Mouse (Mus musculus): ENCODE results near the gene Hist1h2ad.
"Not testable (repeated sequence)": the region's sequence is repeated elsewhere in the genome, so short reads cannot be mapped to it uniquely, and the experiment has no call there.

The Hist1h2ad gene

GRCm38 (mm10) chr13:23541497-23541896 is 32.7 kb upstream of the Hist1h2ad start:
- DNase-seq (ENCODE audit: low spot score) = no peak

- DNase-seq (ENCODE audit: low spot score) = not testable (repeated sequence)
These were observed 31.8 kb upstream of the Hist1h2ad start for GRCm38 (mm10) chr13:23542225-23542980.

GRCm38 (mm10) chr13:23542999-23543607 is 31.1 kb upstream of the Hist1h2ad start, which contains the start of gene Hist1h2bh:
TSS of gene Hist1h2bh (minus strand) at chr13:23543392.
- peak; percentile 49 for DNase-seq (ENCODE audit: low spot score)

GRCm38 (mm10) chr13:23543965-23544786 is 30.0 kb upstream of the Hist1h2ad start, which contains the start of gene Hist1h3f:
TSS of gene Hist1h3f (plus strand) at chr13:23544052.
- peak; percentile 63 for DNase-seq (ENCODE audit: low spot score)

GRCm38 (mm10) chr13:23544787-23545120 is 29.4 kb upstream of the Hist1h2ad start:
- DNase-seq (ENCODE audit: low spot score) = not testable (repeated sequence)

GRCm38 (mm10) chr13:23546694-23547093 is 27.5 kb upstream of the Hist1h2ad start:
- DNase-seq (ENCODE audit: low spot score) = no peak

- DNase-seq (ENCODE audit: low spot score) = no peak
These were observed 23.4 kb upstream of the Hist1h2ad start for GRCm38 (mm10) chr13:23550761-23551145.

GRCm38 (mm10) chr13:23551146-23551834 is 22.9 kb upstream of the Hist1h2ad start, which contains the start of gene Hist1h4f:
TSS of gene Hist1h4f (minus strand) at chr13:23551648.
- DNase-seq (ENCODE audit: low spot score) = peak; percentile 81

- no peak for DNase-seq (ENCODE audit: low spot score)
These were observed 22.0 kb upstream of the Hist1h2ad start for GRCm38 (mm10) chr13:23551931-23552914.

GRCm38 (mm10) chr13:23552962-23553361 is 21.2 kb upstream of the Hist1h2ad start, which contains the start of gene Hist1h1d:
TSS of gene Hist1h1d (plus strand) at chr13:23553262.
- DNase-seq (ENCODE audit: low spot score) = no peak

GRCm38 (mm10) chr13:23554393-23554792 is 19.8 kb upstream of the Hist1h2ad start:
- no peak for DNase-seq (ENCODE audit: low spot score)

- peak; percentile 76 for DNase-seq (ENCODE audit: low spot score)
These were observed 19.0 kb upstream of the Hist1h2ad start for GRCm38 (mm10) chr13:23554925-23555838.

- peak; percentile 54 for DNase-seq (ENCODE audit: low spot score)
These were observed 18.3 kb upstream of the Hist1h2ad start for GRCm38 (mm10) chr13:23555839-23556416.

GRCm38 (mm10) chr13:23556906-23557305 is 17.3 kb upstream of the Hist1h2ad start:
- DNase-seq (ENCODE audit: low spot score) = no peak

GRCm38 (mm10) chr13:23560699-23561098 is 13.5 kb upstream of the Hist1h2ad start:
- not testable (repeated sequence) for DNase-seq (ENCODE audit: low spot score)

- DNase-seq (ENCODE audit: low spot score) = not testable (repeated sequence)
These were observed 12.7 kb upstream of the Hist1h2ad start for GRCm38 (mm10) chr13:23561531-23561882.

GRCm38 (mm10) chr13:23561883-23562659 is 12.1 kb upstream of the Hist1h2ad start, which contains the start of gene Hist1h3e:
TSS of gene Hist1h3e (minus strand) at chr13:23562369.
- peak; percentile 92 for DNase-seq (ENCODE audit: low spot score)

Measured in testis, postnatal 10 days (tissue).